Comparison of ENCODE assay signal across 8 mouse cellular contexts in genomic region chr7:111779504-111780242, GRCm38 (mm10). TPM values are rescaled to one million over a fixed set of nuclear protein-coding genes. Genes with fewer than 3 reads are reported as not detected.
A peak's percentile ranks its signal among the peaks of the same experiment; 100 is the strongest.
DNase-seq lines count a peak whose midpoint lies in the region; ATAC-seq lines count a peak whose summit lies in the region.

Gene Galnt18 (minus strand): TSS chr7:111779977.

- H3K27ac ChIP-seq in intestine, embryonic 14.5 days (ENCODE audit: low read depth) = peak within 1 kb of the TSS; percentile 47; the same call in 1 of the 2 replicates

- peak; percentile 94 for ATAC-seq in intestine, embryonic 14.5 days (replicated peaks; ENCODE audit: low FRiP score, low TSS enrichment, low read depth)

- no peaks in the 10 kb centered on the region for H3K27me3 ChIP-seq in intestine, embryonic 14.5 days (replicated peaks; ENCODE audit: control insufficient read depth, insufficient read depth, low read length)

- peaks cover 10% of the 10 kb centered on the region for H3K4me1 ChIP-seq in intestine, embryonic 14.5 days (replicated peaks; ENCODE audit: control insufficient read depth, insufficient read depth, low read length)

- peak; percentile 92 for DNase-seq in adrenal gland, adult 8-10 months
- peak; percentile 78 for DNase-seq in embryo, embryonic 11.5 days (ENCODE audit: low read depth, low spot score)
- peak; percentile 91 to 94 for DNase-seq in gastrocnemius, postnatal 4 days (ENCODE audit: low spot score in 2 of 2)
- DNase-seq in intestine, embryonic 14.5 days (ENCODE audit: low spot score) = peak; percentile 91
- DNase-seq in left cerebral cortex, adult 8-10 months (ENCODE audit: low spot score in 2 of 2) = peak; percentile 85 to 91
- peak; percentile 96 to 97 for DNase-seq in lung, postnatal 4 days
- DNase-seq in right cerebral cortex, postnatal 14 days = peak; percentile 94
- peak; percentile 92 to 93 for DNase-seq in urinary bladder, postnatal 4 days (ENCODE audit: low spot score in 2 of 2)

- H3K9ac ChIP-seq in intestine, embryonic 14.5 days (ENCODE audit: low read length) = peak within 1 kb of the TSS; percentile 55

- no peaks in the 10 kb centered on the region for H3K36me3 ChIP-seq in intestine, embryonic 14.5 days (ENCODE audit: control insufficient read depth, insufficient read depth, low read length)

- H3K4me2 ChIP-seq in intestine, embryonic 14.5 days (ENCODE audit: low read length) = peak within 1 kb of the TSS; percentile 95

- H3K4me3 ChIP-seq in intestine, embryonic 14.5 days (ENCODE audit: low read depth, low read length) = peak within 1 kb of the TSS; percentile 55

- no peaks in the 10 kb centered on the region for H3K9me3 ChIP-seq in intestine, embryonic 14.5 days (ENCODE audit: control insufficient read depth, low read length)

- WGBS in intestine, embryonic 14.5 days = under 1% methylated on average over 52 of the region's 52 CpGs

RNA-seq across cellular contexts. Expression of gene Galnt18, which starts in this region (rescaled TPM):
- total RNA-seq in adrenal gland, adult 8-10 months (2022) = 10 to 100 TPM; 15.8 to 23.0 (median 20.3) TPM
- 10 to 100 TPM; 15.3 to 16.8 TPM for total RNA-seq in gastrocnemius, postnatal 4 days (2021)
- polyA plus RNA-seq in intestine, embryonic 14.5 days (2014; fragmentation: Nextera tagmentation; extraction: Ambion mirVana) = 18.8 and 23.8 TPM in 2 replicates
- total RNA-seq in left cerebral cortex, adult 8-10 months (2022) = 10 to 100 TPM; 34.0 to 36.6 (median 35.9) TPM

Comparison
In these comparisons a context has a peak if more than half of its experiments do, and no peak if none do; other contexts are left out.
1. Peak in every context shown above with its lines: DNase-seq, ATAC-seq, H3K4me3 ChIP-seq and H3K27ac ChIP-seq.